Mouse (Mus musculus) olfactory bulb, adult 2 months (tissue): ENCODE results near the gene Camkmt.

Experiments used
- CTCF ChIP-seq: fragments of 200-500 bp; IDR thresholded peaks from 2 replicates; pipeline ENCODE4 v1.5.1; 2012; ENCODE audit warnings: low read depth, mild to moderate bottlenecking, low read length, moderate library complexity; ENCODE audit not compliant: insufficient read depth
- POLR2A ChIP-seq: fragments of 200-500 bp; IDR thresholded peaks from 2 replicates; pipeline ENCODE4 v1.6.1; 2012; ENCODE audit warnings: mild to moderate bottlenecking, low read depth, low read length, moderate library complexity; ENCODE audit not compliant: insufficient read depth

- TF ChIP-seq CTCF (no peak), POLR2A (no peak)
These were observed 11.4 kb downstream of the Camkmt start for GRCm38 (mm10) chr17:85101751-85102150.
